Mouse (Mus musculus) forebrain, embryonic 13.5 days (tissue): ENCODE results near the gene 9530068E07Rik. TPM values are rescaled to one million over a fixed set of nuclear protein-coding genes. Genes with fewer than 3 reads are reported as not detected.
"Not testable (repeated sequence)": the region's sequence is repeated elsewhere in the genome, so short reads cannot be mapped to it uniquely, and the experiment has no call there.

ENCODE experiments used
- ATAC-seq: fragments of 200-750 bp; cut with Nextera tagmentation; 2 replicates; pipeline ENCODE4 v1.8.0; 2017
- H3K27ac ChIP-seq: fragments of 300-500 bp; sonication (generic); 2 replicates; pipeline ENCODE4 v1.5.1; 2015; ENCODE audit warnings: inconsistent platforms, mild to moderate bottlenecking, moderate library complexity
- H3K27me3 ChIP-seq: fragments of 300-500 bp; sonication (generic); 2 replicates; pipeline ENCODE4 v1.6.1; 2015; ENCODE audit warnings: mild to moderate bottlenecking, inconsistent platforms
- H3K36me3 ChIP-seq: fragments of 300-500 bp; sonication (generic); 2 replicates; pipeline ENCODE4 v1.6.1; 2015; ENCODE audit warnings: mild to moderate bottlenecking, inconsistent platforms; ENCODE audit not compliant: poor library complexity, severe bottlenecking
- H3K4me1 ChIP-seq: fragments of 300-500 bp; sonication (generic); 2 replicates; pipeline ENCODE4 v1.6.1; 2015; ENCODE audit warnings: inconsistent platforms
- H3K4me2 ChIP-seq: fragments of 300-500 bp; sonication (generic); 2 replicates; pipeline ENCODE4 v1.6.1; 2015; ENCODE audit warnings: inconsistent platforms, mild to moderate bottlenecking, moderate library complexity
- H3K4me3 ChIP-seq: fragments of 300-500 bp; sonication (generic); 2 replicates; pipeline ENCODE4 v1.5.1; 2015; ENCODE audit warnings: mild to moderate bottlenecking, inconsistent platforms
- H3K9ac ChIP-seq: fragments of 300-500 bp; sonication (generic); 2 replicates; pipeline ENCODE4 v1.6.1; 2015; ENCODE audit warnings: mild to moderate bottlenecking, inconsistent platforms
- H3K9me3 ChIP-seq: fragments of 300-500 bp; sonication (generic); replicated peaks from 2 replicates; pipeline ENCODE4 v1.6.1; 2016; ENCODE audit warnings: inconsistent platforms
- WGBS: fragments of 180-500 bp; shearing (Covaris S2); methylation state at CpG from one replicate; pipeline ENCODE4 v1.1.7; 2015; 5-methylcytosine and 5-hydroxymethylcytosine counted together
- polyA plus RNA-seq: library from polyadenylated mRNA; unstranded; fragments of >200 nt; fragmentation: Nextera tagmentation; extraction: Ambion mirVana; gene quantifications from 2 replicates; pipeline ENCODE4 v1.2.1, GENCODE M21; 2015

The 9530068E07Rik gene
- polyA plus RNA-seq, 1 experiment from 2014 or later = 112 TPM

DNA sequence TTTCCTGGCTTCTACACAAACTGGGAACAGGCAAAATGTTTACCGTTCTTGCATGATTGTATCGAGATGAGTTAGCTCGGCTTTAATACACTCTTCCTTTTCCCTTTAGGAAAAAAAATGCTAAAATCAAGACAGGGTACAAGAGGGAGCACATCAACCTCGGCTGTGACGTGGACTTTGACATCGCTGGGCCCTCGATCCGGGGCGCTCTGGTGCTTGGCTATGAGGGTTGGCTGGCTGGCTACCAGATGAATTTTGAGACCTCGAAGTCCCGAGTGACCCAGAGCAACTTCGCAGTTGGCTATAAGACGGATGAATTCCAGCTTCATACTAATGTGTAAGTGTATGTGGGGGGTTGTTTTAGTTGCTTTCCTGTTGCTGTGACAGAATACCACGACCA, 12.5 kb upstream of the 9530068E07Rik start:
- H3K36me3 ChIP-seq = peaks cover 84% of the 10 kb centered on the region
- ATAC-seq = no peak
- H3K4me3 ChIP-seq = no peak overlapping the region
- H3K9ac ChIP-seq = no peak overlapping the region
- H3K4me1 ChIP-seq = no peaks in the 10 kb centered on the region
- WGBS = 96% methylated on average over 14 of the region's 14 CpGs
- H3K27me3 ChIP-seq = no peaks in the 10 kb centered on the region
- no peak overlapping the region for H3K4me2 ChIP-seq
- H3K9me3 ChIP-seq = no peaks in the 10 kb centered on the region
- no peak overlapping the region for H3K27ac ChIP-seq

DNA sequence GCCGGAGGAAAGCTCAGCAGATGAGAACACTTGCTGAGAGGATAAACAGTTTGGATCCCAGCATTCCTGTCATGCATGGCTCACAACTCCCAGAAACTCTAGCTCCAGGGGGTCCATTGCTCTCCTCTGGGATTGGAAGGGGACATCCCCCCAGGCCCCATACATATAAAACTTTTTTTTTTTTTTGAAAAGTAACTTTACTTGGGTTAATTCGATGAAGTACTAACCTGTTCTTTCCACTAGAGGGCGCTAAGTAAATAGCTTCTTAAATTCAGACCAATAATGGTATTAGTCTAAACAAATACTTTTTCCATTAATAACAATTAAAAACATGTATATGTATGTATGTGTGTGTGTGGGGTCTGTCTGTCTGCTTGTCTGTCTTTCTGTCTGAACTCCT, 11.6 kb upstream of the 9530068E07Rik start:
- Histone ChIP-seq H3K9me3 (no peaks in the 10 kb centered on the region), H3K27me3 (no peaks in the 10 kb centered on the region), H3K4me3 (no peak overlapping the region), H3K4me2 (no peak overlapping the region), H3K9ac (no peak overlapping the region), H3K36me3 (peaks cover 84% of the 10 kb centered on the region), H3K4me1 (no peaks in the 10 kb centered on the region), H3K27ac (no peak overlapping the region)
- WGBS = 59% methylated on average over 3 of the region's 3 CpGs
- ATAC-seq = no peak

DNA sequence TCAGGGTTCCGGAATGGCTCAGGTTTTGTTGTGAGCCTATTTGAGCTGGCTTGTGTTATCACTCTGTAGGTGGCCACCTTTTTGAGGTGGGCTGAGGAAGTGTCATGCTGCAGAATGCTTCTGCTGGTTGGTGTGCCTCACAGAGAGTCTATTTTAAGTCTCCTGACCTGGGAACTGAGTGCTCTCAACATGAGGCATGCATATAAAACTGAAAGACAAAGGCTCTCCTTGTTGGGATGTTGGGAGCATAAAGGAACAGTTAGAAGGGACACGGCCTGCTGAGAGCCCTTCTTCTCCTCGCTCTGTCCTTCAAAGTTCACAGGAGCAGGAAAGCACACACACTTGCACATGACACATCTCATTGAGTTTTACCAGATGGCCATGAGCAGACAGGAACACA, 9.3 kb upstream of the 9530068E07Rik start:
- WGBS = 86% methylated on average over 3 of the region's 3 CpGs
- H3K36me3 ChIP-seq = peaks cover 76% of the 10 kb centered on the region

DNA sequence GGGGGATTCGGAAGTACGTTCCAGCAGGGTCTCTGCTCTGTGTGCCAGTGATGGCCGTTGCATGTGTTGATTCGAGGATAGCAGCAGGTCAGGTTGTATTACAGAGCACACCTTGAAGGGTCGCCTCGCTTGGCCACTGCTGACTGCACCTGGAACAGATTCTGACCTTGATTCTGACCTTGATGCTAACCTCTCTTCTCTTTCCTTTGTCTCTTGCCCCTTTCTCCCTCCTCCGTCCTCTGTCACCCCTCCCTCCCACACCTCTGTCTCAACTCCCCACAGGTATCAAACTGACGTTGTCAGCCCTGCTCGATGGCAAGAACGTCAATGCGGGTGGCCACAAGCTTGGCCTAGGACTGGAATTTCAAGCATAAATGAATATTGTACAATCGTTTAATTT, 8.1 kb upstream of the 9530068E07Rik start:
- WGBS = 89% methylated on average over 12 of the region's 12 CpGs
- Histone ChIP-seq H3K4me1 (no peaks in the 10 kb centered on the region), H3K4me3 (no peak overlapping the region), H3K4me2 (no peak overlapping the region), H3K36me3 (peaks cover 69% of the 10 kb centered on the region), H3K27me3 (no peaks in the 10 kb centered on the region), H3K9me3 (no peaks in the 10 kb centered on the region), H3K27ac (no peak overlapping the region), H3K9ac (no peak overlapping the region)
- ATAC-seq = no peak

More for the DNA sequence above, 9.3 kb upstream of the 9530068E07Rik start:
- Histone ChIP-seq H3K27me3 (no peaks in the 10 kb centered on the region), H3K4me3 (no peak overlapping the region), H3K9ac (no peak overlapping the region), H3K4me2 (no peak overlapping the region), H3K27ac (no peak overlapping the region), H3K9me3 (no peaks in the 10 kb centered on the region), H3K4me1 (no peaks in the 10 kb centered on the region)
- no peak for ATAC-seq

DNA sequence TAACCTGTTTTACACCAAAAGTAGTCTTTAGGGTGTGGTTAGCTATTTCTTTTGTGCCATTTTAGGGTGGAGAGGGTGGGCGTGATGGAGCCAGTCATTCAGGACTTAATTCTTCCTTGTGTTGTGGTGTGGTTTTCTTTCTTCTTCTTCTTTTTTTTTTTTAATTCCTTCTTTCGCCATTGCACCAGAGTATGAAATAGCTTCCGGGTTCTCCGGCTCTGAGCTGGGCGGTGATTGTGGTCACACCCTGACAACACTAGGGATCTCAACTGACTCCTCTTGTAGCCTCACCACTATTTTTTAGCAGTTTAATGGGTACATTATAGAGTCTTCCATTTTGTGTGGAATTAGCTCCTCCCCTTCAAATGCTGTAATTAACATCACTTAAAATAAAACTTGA, 7.2 kb upstream of the 9530068E07Rik start:
- ATAC-seq, H3K27me3 ChIP-seq, H3K4me2 ChIP-seq, H3K9ac ChIP-seq, H3K27ac ChIP-seq, H3K4me1 ChIP-seq, H3K4me3 ChIP-seq, H3K9me3 ChIP-seq: not testable (repeated sequence)
- WGBS = 92% methylated on average over 5 of the region's 5 CpGs
- H3K36me3 ChIP-seq = peaks cover 61% of the 10 kb centered on the region

DNA sequence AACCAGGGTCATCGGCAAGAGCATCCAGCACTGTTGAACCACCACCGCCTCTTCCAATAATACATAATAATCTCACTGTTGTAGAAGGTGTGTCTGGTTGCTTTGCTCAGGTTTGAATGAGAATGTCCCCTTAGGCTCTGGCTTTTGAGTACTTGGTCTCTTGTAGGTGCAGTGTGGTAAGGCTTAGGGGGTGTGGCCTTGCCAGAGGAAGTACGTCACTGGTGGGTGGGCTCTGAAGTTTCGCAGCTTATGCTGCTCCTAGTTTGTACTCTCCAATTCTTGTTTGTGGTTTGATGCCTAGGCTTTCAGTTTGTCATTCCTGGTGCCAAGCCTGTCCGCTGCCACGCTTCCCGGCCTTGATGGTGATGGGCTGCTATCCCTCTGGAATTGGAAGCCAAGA, 6.3 kb upstream of the 9530068E07Rik start:
- no peak overlapping the region for H3K9ac ChIP-seq
- H3K4me2 ChIP-seq = no peak overlapping the region
- no peaks in the 10 kb centered on the region for H3K27me3 ChIP-seq
- peaks cover 52% of the 10 kb centered on the region for H3K36me3 ChIP-seq
- WGBS = 94% methylated on average over 7 of the region's 7 CpGs
- no peak overlapping the region for H3K27ac ChIP-seq
- ATAC-seq = no peak
- no peaks in the 10 kb centered on the region for H3K4me1 ChIP-seq
- H3K4me3 ChIP-seq = no peak overlapping the region
- H3K9me3 ChIP-seq = no peaks in the 10 kb centered on the region

DNA sequence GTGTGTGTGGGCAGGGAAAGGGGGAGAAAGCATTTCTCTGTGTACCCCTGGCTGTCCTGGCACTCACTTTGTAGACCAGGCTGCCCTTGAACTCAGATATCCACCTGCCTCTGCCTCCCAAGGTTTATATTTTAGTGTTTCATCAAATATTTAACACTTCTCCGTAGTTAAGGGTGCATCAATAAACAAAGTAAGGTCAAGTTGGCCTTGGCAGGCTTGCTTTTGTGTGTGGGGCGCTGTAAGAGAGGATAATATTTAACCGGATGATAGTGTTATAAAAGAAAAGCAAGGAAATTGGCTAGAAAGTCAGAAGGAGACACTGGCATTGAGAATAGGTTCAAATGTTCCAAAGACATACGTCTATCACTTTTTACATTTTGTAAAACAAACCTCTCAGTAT, 1.7 kb upstream of the 9530068E07Rik start:
- no peak overlapping the region for H3K27ac ChIP-seq
- H3K9me3 ChIP-seq = no peaks in the 10 kb centered on the region
- peaks cover 8% of the 10 kb centered on the region for H3K36me3 ChIP-seq
- ATAC-seq = no peak
- H3K4me3 ChIP-seq = no peak overlapping the region
- 81% methylated on average over 4 of the region's 4 CpGs for WGBS
- no peaks in the 10 kb centered on the region for H3K27me3 ChIP-seq
- peaks cover 20% of the 10 kb centered on the region for H3K4me1 ChIP-seq
- H3K9ac ChIP-seq = no peak overlapping the region
- H3K4me2 ChIP-seq = no peak overlapping the region

DNA sequence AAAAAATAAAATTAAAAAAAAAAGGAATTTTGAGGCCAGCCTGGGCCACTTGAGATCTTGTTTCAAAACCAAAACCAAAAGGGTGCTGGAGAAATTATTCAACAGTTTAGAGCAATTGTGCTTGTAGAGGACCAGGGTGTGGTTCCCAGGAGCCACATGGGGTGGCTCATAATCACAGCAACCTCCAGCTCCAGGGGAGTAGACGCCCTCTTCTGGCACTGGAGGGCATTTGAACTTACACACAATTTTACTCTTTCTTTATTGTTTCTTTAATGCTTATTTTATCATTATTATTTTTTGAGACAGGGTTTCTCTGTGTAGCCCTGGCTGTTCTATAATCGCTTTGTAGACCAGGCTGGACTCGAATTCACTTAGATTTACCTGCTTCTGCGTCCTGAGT, 885 bp upstream of the 9530068E07Rik start:
- Histone ChIP-seq H3K9me3 (no peaks in the 10 kb centered on the region), H3K4me2 (no peak overlapping the region), H3K27me3 (no peaks in the 10 kb centered on the region), H3K9ac (no peak overlapping the region), H3K27ac (no peak overlapping the region), H3K4me3 (peak overlapping the region; percentile 85; the same call in 1 of the 2 replicates), H3K36me3 (peaks cover 2% of the 10 kb centered on the region; the same call in 1 of the 2 replicates), H3K4me1 (peaks cover 20% of the 10 kb centered on the region)
- no peak for ATAC-seq
- WGBS = 29% methylated on average over 4 of the region's 4 CpGs

DNA sequence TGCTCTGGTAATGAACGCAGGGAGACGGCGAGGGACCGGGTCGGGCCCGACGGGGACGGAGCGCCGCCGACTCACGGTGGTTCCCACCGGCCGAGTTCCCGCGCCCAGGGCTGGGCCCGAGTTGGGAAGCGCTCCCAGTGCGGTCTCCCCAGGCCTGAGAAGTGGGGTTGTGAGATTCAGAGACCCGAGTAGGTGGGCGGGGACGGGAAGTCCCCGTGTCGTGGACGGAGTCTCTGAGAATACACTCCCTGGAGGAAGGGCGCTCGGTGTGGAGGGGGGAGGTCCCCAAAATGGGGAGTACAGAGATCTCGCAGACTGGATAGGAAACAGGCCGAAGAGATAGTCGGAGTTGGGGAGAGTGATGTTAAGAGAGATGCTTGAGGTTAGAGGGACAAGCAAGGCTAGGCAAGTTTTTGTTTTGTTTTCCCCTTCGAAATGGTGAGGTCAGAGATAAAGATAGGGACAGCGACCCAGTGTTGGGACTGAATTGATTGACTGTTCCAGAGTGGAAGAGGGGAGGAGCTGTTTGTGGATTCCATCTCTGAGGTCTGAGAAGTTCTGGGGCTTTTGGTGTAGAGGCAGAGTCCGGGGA, 465 bp downstream of the 9530068E07Rik start:
- H3K27ac ChIP-seq = peak overlapping the region; percentile 82
- 1% methylated on average over 33 of the region's 33 CpGs for WGBS
- no peaks in the 10 kb centered on the region for H3K36me3 ChIP-seq
- ATAC-seq = peak; percentile 87
- peak overlapping the region; percentile 85 for H3K4me3 ChIP-seq
- H3K4me1 ChIP-seq = peaks cover 20% of the 10 kb centered on the region
- no peaks in the 10 kb centered on the region for H3K9me3 ChIP-seq
- peak overlapping the region; percentile 85 for H3K9ac ChIP-seq
- H3K4me2 ChIP-seq = peak overlapping the region; percentile 73
- no peaks in the 10 kb centered on the region for H3K27me3 ChIP-seq

DNA sequence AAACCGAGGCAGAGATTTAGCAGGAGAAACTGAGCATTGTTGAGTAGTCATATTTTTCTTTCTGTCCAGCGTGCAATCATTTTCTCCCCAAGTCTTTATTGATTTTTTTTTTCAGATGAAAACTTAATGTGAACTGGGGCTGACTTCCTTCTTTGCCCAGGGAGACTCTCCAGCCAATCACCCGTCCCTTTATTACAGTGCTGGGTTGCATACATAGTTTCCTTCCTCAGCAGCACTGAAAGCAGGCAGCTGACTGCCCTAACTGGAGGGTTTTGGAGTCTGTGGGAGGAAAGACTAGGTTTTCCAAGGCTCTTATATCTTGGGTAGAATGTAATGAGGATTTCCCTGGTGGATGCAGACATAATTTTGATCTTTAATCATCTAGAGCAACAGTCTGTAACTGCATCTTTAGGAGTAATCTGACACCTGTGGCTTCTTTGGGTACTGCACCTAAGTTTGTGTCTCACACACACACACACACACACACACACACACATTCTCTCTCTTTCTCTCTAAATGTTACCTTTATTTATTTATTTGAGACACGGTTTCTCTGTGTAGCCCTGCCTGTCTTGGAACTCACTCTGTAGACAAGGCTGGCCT, 1.3 kb downstream of the 9530068E07Rik start:
- Histone ChIP-seq H3K9me3 (no peaks in the 10 kb centered on the region), H3K27ac (no peak overlapping the region)

DNA sequence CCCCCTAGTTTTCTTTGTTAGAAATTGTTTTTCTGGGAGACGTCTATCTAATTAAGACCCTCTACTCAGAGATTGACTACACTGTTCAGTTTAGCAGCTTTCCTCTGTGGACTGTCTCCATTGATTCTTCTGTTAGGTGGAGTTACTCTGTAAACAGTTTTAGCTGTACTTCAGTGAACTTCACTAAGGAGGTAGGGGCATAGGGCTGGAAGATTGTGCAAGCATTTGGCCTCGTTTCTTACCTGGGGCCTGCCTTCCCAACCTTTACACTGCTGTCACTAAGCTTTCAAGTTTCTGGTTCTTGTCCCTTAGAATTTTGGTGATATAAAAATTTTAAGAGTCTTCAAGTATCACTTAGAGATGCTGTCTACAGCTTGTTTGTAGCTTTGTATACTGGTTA, 5.2 kb downstream of the 9530068E07Rik start:
- no peak for ATAC-seq
- Histone ChIP-seq H3K36me3 (peaks cover 34% of the 10 kb centered on the region), H3K4me1 (peaks cover 16% of the 10 kb centered on the region), H3K27me3 (no peaks in the 10 kb centered on the region), H3K27ac (no peak overlapping the region), H3K9me3 (no peaks in the 10 kb centered on the region), H3K4me2 (no peak overlapping the region), H3K4me3 (no peak overlapping the region), H3K9ac (no peak overlapping the region)
- 60% methylated on average over 2 of the region's 2 CpGs for WGBS

More for the DNA sequence above, 1.3 kb downstream of the 9530068E07Rik start:
- Histone ChIP-seq H3K4me2 (peak overlapping the region; percentile 73), H3K9ac (peak overlapping the region; percentile 85), H3K27me3 (no peaks in the 10 kb centered on the region), H3K36me3 (no peaks in the 10 kb centered on the region; the same call in 1 of the 2 replicates), H3K4me3 (peak overlapping the region; percentile 85), H3K4me1 (peaks cover 20% of the 10 kb centered on the region)
- no peak for ATAC-seq
- 91% methylated on average over 4 of the region's 4 CpGs for WGBS

DNA sequence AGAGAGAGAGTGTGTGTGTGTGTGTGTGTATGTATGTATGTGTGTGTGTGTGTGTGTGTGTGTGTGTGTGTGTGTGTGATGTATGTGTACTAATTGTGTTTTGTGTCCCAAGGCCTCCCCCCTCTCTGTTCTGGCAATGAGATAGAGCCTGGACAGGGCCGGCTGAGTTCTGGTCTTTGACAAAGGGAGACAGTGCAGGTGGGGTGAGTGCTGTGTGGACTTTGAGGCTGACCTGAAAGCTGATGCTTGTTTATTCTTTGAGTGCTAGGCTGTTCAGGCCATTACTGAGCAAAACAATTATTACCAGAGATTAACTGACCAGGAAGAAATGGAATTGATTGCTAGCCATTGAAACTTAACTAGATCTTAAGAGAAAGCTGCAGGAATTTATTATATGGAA, 6.3 kb downstream of the 9530068E07Rik start:
- Histone ChIP-seq H3K9me3 (no peaks in the 10 kb centered on the region), H3K27me3 (no peaks in the 10 kb centered on the region), H3K4me3 (no peak overlapping the region), H3K9ac (no peak overlapping the region), H3K4me1 (peaks cover 10% of the 10 kb centered on the region; the same call in 1 of the 2 replicates), H3K4me2 (no peak overlapping the region), H3K27ac (no peak overlapping the region), H3K36me3 (peaks cover 45% of the 10 kb centered on the region)
- WGBS = 64% methylated on average over 1 of the region's 1 CpGs
- ATAC-seq = no peak

DNA sequence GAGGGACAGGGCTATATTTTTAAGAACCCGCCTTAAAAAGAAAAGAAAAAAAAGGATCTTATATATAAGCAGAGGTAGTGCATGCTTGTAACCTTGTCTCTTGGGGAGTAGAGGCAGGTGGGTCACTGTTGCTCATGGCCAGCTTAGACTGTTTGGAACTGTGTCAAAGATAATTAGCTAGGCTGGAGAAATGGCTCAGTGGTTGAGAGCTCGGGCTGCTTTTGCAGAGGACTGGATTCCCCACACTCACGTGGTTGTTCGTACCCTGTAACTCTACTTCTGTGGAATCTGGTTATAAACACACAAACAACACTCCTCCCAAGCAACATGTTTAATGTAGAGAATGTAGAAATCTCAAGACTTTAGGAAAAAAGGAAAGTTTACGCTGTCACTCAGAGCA, 8.0 kb downstream of the 9530068E07Rik start:
- Histone ChIP-seq H3K27me3 (no peaks in the 10 kb centered on the region), H3K9me3 (no peaks in the 10 kb centered on the region), H3K36me3 (peaks cover 61% of the 10 kb centered on the region), H3K4me2 (no peak overlapping the region), H3K9ac (no peak overlapping the region), H3K4me3 (no peak overlapping the region), H3K27ac (no peak overlapping the region), H3K4me1 (no peaks in the 10 kb centered on the region)
- WGBS = 96% methylated on average over 5 of the region's 5 CpGs
- no peak for ATAC-seq
